Mouse (Mus musculus): ENCODE data around the gene Ccdc9b.

The Ccdc9b gene

DNA sequence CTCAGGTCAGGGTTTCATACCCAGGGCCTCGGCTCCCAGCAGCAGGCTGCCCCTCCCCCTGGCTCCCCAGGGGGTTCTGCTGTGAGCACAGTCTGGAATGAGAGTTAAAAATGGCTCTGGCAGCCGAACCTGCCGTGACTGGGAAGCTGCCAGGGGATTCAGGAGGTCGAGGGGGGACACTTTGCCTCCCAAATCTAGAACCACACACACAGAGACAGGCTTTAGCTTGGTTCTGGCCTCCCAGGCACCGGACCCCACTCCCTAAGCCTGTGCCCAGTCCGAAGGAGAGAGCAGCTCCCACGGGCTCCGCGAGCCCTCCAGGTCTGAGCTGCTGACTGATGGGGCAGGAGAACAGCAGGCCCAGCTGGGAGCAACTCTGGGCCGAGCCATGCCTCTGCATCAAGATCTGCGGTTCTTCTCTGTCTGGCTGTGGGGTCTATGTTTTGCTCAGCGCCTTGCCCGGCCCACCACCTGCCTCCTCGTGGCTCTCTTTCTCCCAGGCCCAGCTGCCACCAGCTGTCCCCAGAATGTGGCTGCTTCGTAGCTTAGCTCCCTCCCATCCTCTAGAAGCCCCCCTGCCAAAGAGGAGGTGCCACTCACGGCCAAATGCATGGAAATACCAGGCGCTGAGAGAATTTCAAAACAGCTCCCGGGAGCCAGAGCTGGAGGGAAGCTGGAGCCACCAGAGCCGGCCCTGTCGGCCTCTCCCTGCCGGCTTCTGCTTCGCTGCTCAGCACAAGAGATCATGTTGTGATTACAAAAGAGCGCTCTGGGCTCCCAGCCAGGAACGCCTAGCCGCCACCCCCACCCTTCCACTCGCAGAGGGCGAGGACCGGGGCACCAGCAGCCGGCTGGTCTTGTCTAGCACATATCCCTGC lies at the start of gene Ccdc9b:
Gene Ccdc9b (minus strand): TSS at position 756 of the 878 bp plus-strand sequence.
- DNase-seq (ENCODE audit: low read depth, low spot score) = peak; percentile 92

DNA sequence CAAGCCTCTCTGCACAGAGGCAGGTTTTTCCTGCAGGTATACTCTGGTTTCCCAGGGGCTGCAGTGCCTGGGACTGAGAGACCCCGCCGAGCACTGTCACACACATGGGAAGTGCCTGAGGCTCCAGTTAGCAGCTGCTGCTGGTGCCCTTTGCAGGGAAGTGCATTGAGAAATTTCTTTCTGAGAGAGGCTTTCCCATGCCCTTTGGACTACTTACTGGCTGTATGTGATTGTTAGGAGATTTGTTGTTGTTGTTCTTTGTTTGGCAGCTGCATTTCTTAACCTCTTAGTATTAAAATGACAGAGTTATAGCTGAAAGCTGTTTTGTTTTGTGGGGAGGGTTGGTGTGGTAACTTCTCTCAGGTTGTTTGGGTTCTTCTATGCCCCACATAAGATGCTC lies 48.4 kb upstream of the Ccdc9b start:
- no peak for DNase-seq (ENCODE audit: low read depth, low spot score)

DNA sequence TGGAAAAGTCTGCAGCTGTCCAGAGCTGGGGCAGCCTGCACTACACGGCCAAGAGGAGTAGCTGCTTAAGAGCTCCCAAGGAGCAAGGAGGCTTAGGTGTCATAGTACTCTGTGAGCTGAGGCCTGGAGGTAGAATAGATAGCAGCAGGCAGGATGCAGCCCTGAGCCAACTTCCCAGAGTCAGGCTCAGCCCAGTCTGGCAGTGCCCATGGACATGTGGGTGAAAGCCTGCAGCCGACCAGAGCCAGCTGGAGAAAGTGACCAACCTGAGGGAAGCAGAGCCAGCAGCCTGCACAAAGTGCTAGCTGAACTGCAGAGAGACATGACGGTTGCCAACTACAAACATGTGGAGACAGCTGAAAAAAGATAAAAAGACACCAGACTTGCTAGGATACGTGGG lies 44.4 kb upstream of the Ccdc9b start:
- no peak for DNase-seq (ENCODE audit: low read depth, low spot score)

GRCm38 (mm10) chr2:118805756-118806155 lies 43.3 kb upstream of the Ccdc9b start:
- DNase-seq (ENCODE audit: low read depth, low spot score) = no peak

- no peak for DNase-seq (ENCODE audit: low read depth, low spot score)
Measured at GRCm38 (mm10) chr2:118805137-118805536, 42.7 kb upstream of the Ccdc9b start.

DNA sequence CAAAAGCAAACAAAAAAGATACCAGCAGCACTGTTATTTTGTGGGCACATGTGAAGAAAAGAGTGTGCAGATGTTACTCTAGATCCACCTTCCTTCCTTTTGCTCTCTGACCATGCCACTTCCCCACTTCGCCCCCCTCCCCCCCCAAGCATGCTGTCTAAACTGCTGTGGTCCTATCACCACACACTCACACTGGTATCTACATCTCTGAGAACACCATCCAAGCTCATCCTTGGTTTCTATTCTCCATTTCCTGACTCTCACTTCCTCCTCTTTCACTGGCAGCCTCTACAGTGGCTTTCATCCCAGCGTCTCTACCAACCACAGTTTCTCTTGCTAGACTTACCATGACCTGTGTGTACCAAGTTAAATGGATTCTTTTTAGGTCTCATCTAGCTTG lies 42.0 kb upstream of the Ccdc9b start:
- DNase-seq (ENCODE audit: low read depth, low spot score) = no peak

DNA sequence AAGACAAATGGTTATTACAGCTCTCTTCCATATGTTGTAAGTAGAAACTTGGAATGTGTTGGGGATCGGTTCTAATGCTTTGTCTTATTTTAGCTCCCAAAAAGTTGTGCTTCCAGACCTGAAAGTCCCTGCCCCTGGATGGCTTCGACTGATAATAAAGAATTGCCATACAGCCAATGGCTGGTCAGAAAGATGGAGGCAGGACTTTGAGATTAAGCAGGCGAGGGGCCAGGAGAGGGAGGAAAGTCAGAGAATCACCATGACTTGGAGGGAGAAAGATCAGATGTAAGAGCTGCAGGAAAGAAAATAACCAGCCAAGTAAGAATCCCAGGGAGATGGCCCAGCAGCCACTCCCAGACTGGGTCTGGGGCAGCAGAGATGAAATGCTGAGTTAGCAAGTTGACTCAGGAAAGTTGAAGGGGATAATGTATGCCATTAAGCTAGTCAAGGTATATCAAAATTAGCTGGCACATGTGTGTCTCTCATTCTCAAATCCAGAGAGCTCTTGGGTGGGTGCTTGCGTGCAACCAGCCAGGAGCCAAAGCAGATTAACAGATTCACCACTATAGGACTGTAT lies 40.2 kb upstream of the Ccdc9b start:
- DNase-seq (ENCODE audit: low read depth, low spot score) = no peak

DNA sequence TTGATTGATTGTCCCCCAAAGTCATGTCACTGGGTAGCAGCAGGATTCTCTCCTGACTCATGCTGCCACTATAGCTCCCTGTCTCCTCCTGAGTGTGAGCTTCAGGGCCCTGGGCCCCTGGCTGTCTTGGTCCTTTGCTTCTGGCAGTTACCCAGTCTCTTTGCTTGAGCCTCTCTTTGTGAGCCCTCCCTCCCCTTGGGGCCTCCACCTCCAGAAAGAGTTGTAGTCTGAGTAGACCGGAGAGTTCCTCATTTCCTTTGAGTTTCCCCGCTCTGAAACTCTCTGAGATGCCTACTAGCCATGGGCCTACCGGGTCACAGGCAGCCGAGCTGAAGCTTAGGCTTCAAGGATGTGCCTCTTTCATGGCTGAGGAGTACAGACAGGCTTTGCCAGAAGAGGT lies 31.2 kb upstream of the Ccdc9b start:
- DNase-seq (ENCODE audit: low read depth, low spot score) = no peak

DNA sequence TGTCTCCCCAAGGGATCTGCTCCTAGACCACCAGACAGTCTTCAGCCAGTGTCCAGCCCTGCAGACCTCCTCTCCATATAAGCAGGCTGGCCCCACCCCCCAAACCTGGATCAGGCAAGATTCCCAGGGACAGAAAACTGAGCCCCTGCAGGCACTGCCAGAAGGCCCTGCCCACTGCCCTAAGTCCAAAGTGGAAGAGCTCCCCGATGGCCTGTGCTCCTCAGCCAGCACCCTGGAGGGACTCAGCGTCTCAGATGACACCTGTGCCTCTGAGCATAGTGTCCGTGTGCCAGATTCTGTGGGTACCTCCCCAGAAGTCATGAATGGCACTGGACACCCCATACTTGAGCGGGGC lies 29.8 kb upstream of the Ccdc9b start:
- no peak for DNase-seq (ENCODE audit: low read depth, low spot score)

DNA sequence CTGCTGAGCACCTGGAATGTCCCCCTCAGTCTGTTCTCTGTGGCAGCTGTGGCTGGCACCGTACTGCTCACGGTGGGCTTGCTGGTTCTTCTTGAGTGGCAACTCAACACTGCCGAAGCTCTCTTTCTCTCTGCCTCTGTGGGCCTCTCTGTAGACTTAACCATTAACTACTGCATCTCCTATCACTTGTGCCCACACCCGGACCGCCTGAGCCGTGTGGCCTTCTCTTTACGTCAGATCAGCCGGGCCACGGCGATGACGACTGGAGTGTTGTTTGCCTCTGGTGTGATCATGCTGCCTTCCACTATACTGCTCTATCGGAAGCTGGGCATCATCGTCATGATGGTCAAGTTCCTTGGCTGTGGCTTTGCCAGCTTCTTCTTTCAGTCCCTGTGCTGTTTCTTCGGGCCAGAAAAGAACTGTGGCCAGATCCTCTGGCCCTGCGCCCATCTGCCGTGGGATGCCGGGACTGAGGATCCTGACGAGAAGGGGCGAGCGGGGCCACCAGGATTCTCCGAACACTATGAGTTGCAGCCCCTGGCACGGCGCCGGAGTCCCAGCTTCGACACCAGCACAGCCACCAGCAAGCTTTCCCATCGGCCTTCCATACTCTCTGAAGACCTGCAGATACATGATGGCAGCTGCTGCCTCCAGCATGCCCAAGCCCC lies 29.3 kb upstream of the Ccdc9b start:
- no peak for DNase-seq (ENCODE audit: low read depth, low spot score)

- DNase-seq (ENCODE audit: low read depth, low spot score) = no peak
Measured at GRCm38 (mm10) chr2:118790551-118791525, 28.4 kb upstream of the Ccdc9b start.

- DNase-seq (ENCODE audit: low read depth, low spot score) = no peak
Measured at GRCm38 (mm10) chr2:118790221-118790550, 27.7 kb upstream of the Ccdc9b start.

- DNase-seq (ENCODE audit: low read depth, low spot score) = no peak
Measured at GRCm38 (mm10) chr2:118789501-118789900, 27.0 kb upstream of the Ccdc9b start.

DNA sequence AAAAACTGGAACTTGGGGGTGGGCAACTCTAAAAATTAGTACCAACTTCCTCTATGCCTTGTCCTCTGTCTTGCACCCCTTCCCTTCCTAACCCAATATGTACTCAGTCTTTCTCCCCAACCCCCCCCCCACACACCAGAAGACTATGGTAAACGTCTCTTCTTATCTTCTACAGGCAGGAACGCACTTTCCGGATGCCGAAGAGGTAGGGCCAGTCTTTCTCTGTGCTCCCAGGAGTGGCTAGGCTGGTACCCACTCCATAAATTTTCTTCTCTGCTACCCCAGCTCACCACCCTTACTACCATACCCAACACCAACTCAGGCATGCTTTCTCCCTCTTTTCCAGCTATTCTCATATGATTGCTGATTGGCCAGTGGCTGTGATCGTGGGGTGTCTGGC lies 24.1 kb upstream of the Ccdc9b start:
- no peak for DNase-seq (ENCODE audit: low read depth, low spot score)

DNA sequence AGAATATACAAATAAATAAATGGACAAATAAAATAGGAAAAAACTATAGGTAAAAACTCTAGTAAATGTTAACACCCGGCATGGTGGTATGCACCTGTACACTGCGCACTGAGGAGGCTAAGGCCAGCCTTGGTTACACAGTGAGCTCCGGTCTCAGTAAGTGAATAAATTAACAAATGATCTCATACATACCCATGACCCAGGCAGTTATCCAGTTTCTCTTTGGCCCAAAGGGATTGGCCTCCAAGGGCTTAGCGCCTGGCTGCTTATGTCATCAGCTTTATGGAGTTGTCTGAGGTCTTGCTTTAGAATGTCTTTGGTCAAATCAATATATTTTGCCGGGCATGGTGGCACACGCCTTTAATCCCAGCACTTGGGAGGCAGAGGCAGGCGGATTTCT lies 21.2 kb upstream of the Ccdc9b start:
- no peak for DNase-seq (ENCODE audit: low read depth, low spot score)

- no peak for DNase-seq (ENCODE audit: low read depth, low spot score)
Measured at GRCm38 (mm10) chr2:118783093-118783492, 20.6 kb upstream of the Ccdc9b start.

GRCm38 (mm10) chr2:118782303-118782702 lies 19.8 kb upstream of the Ccdc9b start:
- peak; percentile 33 for DNase-seq (ENCODE audit: low read depth, low spot score)

GRCm38 (mm10) chr2:118781115-118781514 lies 18.7 kb upstream of the Ccdc9b start:
- DNase-seq (ENCODE audit: low read depth, low spot score) = no peak

GRCm38 (mm10) chr2:118779504-118780480 lies 17.3 kb upstream of the Ccdc9b start, which contains the start of gene Disp2:
Gene Disp2, plus strand, starts transcription at chr2:118779719.
- DNase-seq (ENCODE audit: low read depth, low spot score) = peak; percentile 93

DNA sequence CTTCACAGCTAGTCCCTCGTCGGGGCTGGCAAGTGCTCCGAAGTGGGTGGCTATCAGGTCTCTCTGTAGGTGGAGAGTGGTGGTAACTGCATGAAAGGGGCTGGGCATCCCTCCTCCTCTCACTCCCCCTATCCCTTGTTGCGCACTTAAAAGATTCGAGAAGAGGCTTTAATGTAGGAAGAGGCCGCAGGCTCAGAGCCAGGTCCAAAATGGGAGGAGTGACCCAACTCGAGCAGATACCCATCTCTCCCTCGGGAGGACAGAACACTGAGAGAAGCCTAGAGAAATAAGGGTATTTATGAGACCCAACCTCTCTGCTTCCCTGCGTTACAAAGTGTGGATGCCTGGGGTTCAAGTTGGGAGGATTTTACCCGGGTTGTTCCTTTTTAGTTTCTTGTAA lies 16.6 kb upstream of the Ccdc9b start:
- DNase-seq (ENCODE audit: low read depth, low spot score) = no peak

All from 3T3-L1 (cell line).